Mouse (Mus musculus): ENCODE results near the gene Rpl13. TPM values are rescaled to one million over a fixed set of nuclear protein-coding genes. Genes with fewer than 3 reads are reported as not detected.

The Rpl13 gene
- 3,059 TPM for polyA plus RNA-seq (2012; fragmentation: generic; extraction: Trizol)

DNA sequence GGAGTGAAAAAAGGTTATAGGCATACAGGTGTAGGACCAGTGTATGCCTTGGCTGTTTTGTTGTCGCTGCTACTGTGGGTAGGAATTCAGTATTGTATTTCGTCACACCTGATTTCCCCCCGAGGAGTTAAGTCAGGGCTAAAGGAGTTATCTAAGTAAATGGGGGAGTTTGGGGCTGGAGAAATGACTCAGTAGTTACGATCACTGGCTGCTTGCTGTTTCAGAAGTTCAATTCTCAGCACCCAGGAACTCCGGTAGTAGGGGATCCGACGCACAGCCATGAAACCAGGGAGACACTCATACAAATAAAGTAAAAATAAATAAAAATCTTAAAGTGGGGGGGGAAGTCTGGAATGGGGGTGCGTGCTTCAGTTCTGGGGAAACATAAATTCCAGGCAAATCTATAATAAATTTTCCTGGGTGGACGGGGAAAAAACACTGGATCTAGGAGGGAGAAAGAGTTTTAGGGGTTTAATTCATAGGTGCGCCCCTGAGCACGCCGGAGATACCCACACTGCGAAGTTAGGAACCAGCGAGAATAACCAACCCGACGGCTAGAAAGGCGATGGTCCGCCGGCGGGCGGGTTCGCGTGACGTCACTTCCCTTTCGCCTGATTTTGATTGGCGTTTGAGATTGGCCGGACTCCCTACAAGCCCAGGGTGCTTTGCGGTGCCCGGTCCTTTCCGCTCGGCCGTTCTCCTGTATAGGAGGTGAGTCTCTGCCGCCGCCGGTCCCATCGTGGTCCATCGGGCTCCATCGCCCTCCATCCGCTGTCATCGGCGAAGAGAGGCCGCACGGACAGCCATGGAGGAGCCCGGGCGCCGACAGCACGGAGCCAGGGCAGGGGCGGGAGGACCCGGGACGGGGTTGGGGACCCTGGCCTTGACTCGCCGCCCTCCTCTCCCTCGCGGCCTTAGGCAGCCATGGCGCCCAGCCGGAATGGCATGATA lies at the start of gene Rpl13:
TSS of gene Rpl13 (plus strand) at position 616 of the 951 bp plus-strand sequence.
- Histone ChIP-seq H3K4me2 (ENCODE audit: low read depth) (peak within 1 kb of the TSS; percentile 97), H3K27me3 (ENCODE audit: control insufficient read depth, insufficient read depth, insufficient read length) (no peaks in the 10 kb centered on the region), H3K36me3 (ENCODE audit: control insufficient read depth, insufficient read depth) (peaks cover 25% of the 10 kb centered on the region), H3K79me2 (ENCODE audit: control insufficient read depth, insufficient read depth) (peaks cover 22% of the 10 kb centered on the region), H3ac (ENCODE audit: control insufficient read depth, insufficient read length) (peak within 1 kb of the TSS; percentile 29), H3K4me3 (peak within 1 kb of the TSS; percentile 84)
- no peak for TF ChIP-seq MAX (IDR thresholded peaks at IDR 0.05; ENCODE audit: low read depth)
- peak; percentile 50 for TF ChIP-seq REST (IDR thresholded peaks at IDR 0.05; ENCODE audit: insufficient read depth, insufficient read length)
- TF ChIP-seq MYOG (IDR thresholded peaks at IDR 0.05; ENCODE audit: control insufficient read depth in 1 of 3, insufficient read depth in 1 of 3, insufficient read length in 2 of 3, low read depth in 2 of 3) = peak in 1 of 3 experiments; percentile 1
- no peak for TF ChIP-seq MYOD1 (IDR thresholded peaks at IDR 0.05; ENCODE audit: control insufficient read depth in 1 of 3, insufficient read length in 2 of 3, low read depth in 2 of 3)
- no peak for TF ChIP-seq USF1 (IDR thresholded peaks at IDR 0.05; ENCODE audit: low read depth)
- TF ChIP-seq POLR2AphosphoS2 (IDR thresholded peaks at IDR 0.05; ENCODE audit: insufficient read length, low read depth) = peak; percentile 95
- TF ChIP-seq CEBPB (IDR thresholded peaks at IDR 0.05; ENCODE audit: insufficient read depth, poor library complexity, severe bottlenecking) = no peak
- TF ChIP-seq E2F4 (IDR thresholded peaks at IDR 0.05; ENCODE audit: insufficient read depth) = no peak
- TF ChIP-seq POLR2A (IDR thresholded peaks at IDR 0.05; ENCODE audit: insufficient read length, low read depth) = peak; percentile 93
- no peak for TF ChIP-seq SRF (IDR thresholded peaks at IDR 0.05; ENCODE audit: control insufficient read depth, insufficient read length, low read depth)
- no peak for TF ChIP-seq TCF12 (IDR thresholded peaks at IDR 0.05; ENCODE audit: insufficient read depth, poor library complexity, severe bottlenecking)
- TF ChIP-seq TCF3 (IDR thresholded peaks at IDR 0.05; ENCODE audit: insufficient read length, low read depth) = no peak

DNA sequence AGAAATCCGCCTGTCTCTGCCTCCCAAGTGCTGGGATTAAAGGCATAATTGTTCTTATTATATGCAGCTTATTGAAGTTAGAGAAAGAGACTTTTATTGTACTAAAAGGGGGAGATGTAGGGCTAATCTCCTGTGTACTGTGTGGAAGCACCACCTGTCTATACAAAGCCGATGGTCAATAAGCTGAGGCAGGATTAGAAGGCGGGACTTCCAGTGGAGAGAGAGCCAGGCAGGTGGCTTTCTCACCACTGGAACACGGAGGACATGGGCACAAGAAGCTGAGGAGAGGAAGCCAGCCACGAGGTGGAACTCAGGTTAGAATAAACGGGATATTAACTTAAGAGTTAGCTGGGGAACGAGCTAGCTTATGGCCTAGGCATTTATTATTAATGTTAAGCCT lies 39.4 kb upstream of the Rpl13 start, which contains the start of gene Spg7:
TSS of gene Spg7 (plus strand) at position 222 of the 400 bp plus-strand sequence.
- Histone ChIP-seq H3K79me2 (ENCODE audit: control insufficient read depth, insufficient read depth) (peaks cover 21% of the 10 kb centered on the region), H3K4me2 (ENCODE audit: low read depth) (no peak within 1 kb of the TSS), H3ac (ENCODE audit: control insufficient read depth, insufficient read length) (no peak within 1 kb of the TSS)

DNA sequence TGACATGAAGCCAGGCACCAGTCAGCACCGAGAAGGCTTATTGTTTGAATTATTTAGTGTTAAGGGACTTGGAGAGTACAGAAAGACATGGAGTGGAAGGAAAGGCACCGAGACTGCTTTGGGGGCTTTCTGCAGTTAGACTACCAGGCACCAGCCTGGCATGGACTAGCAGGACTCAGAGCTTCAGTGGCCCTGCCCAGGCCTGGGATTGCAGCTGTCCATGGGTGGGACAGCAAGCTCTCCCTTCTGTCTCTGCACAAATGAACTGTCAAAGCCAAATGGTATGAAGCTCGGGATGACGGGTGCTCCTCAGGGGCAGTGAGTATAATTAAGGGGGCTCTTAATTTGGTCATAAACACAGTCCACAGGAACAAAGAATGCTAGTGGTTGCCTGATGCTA lies 38.1 kb upstream of the Rpl13 start:
- peak overlapping the region; percentile 93 for H3K4me2 ChIP-seq (ENCODE audit: low read depth)
- H3K4me3 ChIP-seq = peak overlapping the region; percentile 75
- H3ac ChIP-seq (ENCODE audit: control insufficient read depth, insufficient read length) = no peak overlapping the region
- H3K27me3 ChIP-seq (ENCODE audit: control insufficient read depth, insufficient read depth, insufficient read length) = no peaks in the 10 kb centered on the region
- peaks cover 25% of the 10 kb centered on the region for H3K79me2 ChIP-seq (ENCODE audit: control insufficient read depth, insufficient read depth)
- TF ChIP-seq MYOD1 (IDR thresholded peaks at IDR 0.05; ENCODE audit: control insufficient read depth in 1 of 3, insufficient read length in 2 of 3, low read depth in 2 of 3) (peak in 2 of 3 experiments; percentile 58 to 67), MYOG (IDR thresholded peaks at IDR 0.05; ENCODE audit: control insufficient read depth in 1 of 3, insufficient read depth in 1 of 3, insufficient read length in 2 of 3, low read depth in 2 of 3) (peak; percentile 38 to 84 (median 69)), MAX (IDR thresholded peaks at IDR 0.05; ENCODE audit: low read depth) (no peak), TCF12 (IDR thresholded peaks at IDR 0.05; ENCODE audit: insufficient read depth, poor library complexity, severe bottlenecking) (no peak)
- H3K36me3 ChIP-seq (ENCODE audit: control insufficient read depth, insufficient read depth) = no peaks in the 10 kb centered on the region

More for the DNA sequence above, 39.4 kb upstream of the Rpl13 start, which contains the start of gene Spg7:
- Histone ChIP-seq H3K27me3 (ENCODE audit: control insufficient read depth, insufficient read depth, insufficient read length) (no peaks in the 10 kb centered on the region), H3K4me3 (no peak within 1 kb of the TSS), H3K36me3 (ENCODE audit: control insufficient read depth, insufficient read depth) (no peaks in the 10 kb centered on the region)
- TF ChIP-seq MYOG (IDR thresholded peaks at IDR 0.05; ENCODE audit: control insufficient read depth in 1 of 3, insufficient read depth in 1 of 3, insufficient read length in 2 of 3, low read depth in 2 of 3) = no peak
- no peak for TF ChIP-seq SRF (IDR thresholded peaks at IDR 0.05; ENCODE audit: control insufficient read depth, insufficient read length, low read depth)
- no peak for TF ChIP-seq TCF3 (IDR thresholded peaks at IDR 0.05; ENCODE audit: insufficient read length, low read depth)
- TF ChIP-seq MAX (IDR thresholded peaks at IDR 0.05; ENCODE audit: low read depth) = no peak
- TF ChIP-seq MYOD1 (IDR thresholded peaks at IDR 0.05; ENCODE audit: control insufficient read depth in 1 of 3, insufficient read length in 2 of 3, low read depth in 2 of 3) = no peak
- TF ChIP-seq POLR2A (IDR thresholded peaks at IDR 0.05; ENCODE audit: insufficient read length, low read depth) = no peak
- no peak for TF ChIP-seq USF1 (IDR thresholded peaks at IDR 0.05; ENCODE audit: low read depth)
- no peak for TF ChIP-seq E2F4 (IDR thresholded peaks at IDR 0.05; ENCODE audit: insufficient read depth)
- TF ChIP-seq POLR2AphosphoS2 (IDR thresholded peaks at IDR 0.05; ENCODE audit: insufficient read length, low read depth) = no peak
- TF ChIP-seq REST (IDR thresholded peaks at IDR 0.05; ENCODE audit: insufficient read depth, insufficient read length) = no peak
- no peak for TF ChIP-seq CEBPB (IDR thresholded peaks at IDR 0.05; ENCODE audit: insufficient read depth, poor library complexity, severe bottlenecking)
- no peak for TF ChIP-seq TCF12 (IDR thresholded peaks at IDR 0.05; ENCODE audit: insufficient read depth, poor library complexity, severe bottlenecking)

DNA sequence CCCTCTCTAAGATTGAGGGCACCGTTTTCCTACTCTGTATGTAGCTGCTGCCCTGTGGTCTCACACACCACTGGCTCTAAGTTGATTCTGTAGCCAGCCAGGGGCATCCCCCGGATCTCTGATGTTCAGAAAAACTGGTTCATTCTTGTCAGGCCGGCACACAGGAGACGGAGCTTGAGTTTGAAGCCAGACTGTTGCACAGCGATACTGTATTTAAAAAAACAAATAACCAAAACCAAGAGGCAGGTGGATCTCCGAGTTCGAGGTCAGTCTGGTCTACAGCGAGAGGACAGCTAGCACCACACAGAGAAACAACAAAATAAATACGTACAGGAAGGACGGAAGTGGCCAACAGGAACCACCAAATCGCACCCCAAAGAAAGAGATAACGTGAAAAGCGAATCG lies 37.3 kb upstream of the Rpl13 start:
- H3ac ChIP-seq (ENCODE audit: control insufficient read depth, insufficient read length) = peak overlapping the region; percentile 71
- TF ChIP-seq MYOG (IDR thresholded peaks at IDR 0.05; ENCODE audit: control insufficient read depth in 1 of 3, insufficient read depth in 1 of 3, insufficient read length in 2 of 3, low read depth in 2 of 3) = no peak
- no peak for TF ChIP-seq E2F4 (IDR thresholded peaks at IDR 0.05; ENCODE audit: insufficient read depth)
- no peak for TF ChIP-seq POLR2AphosphoS2 (IDR thresholded peaks at IDR 0.05; ENCODE audit: insufficient read length, low read depth)
- no peak for TF ChIP-seq SRF (IDR thresholded peaks at IDR 0.05; ENCODE audit: control insufficient read depth, insufficient read length, low read depth)
- no peak for TF ChIP-seq MAX (IDR thresholded peaks at IDR 0.05; ENCODE audit: low read depth)
- no peak for TF ChIP-seq USF1 (IDR thresholded peaks at IDR 0.05; ENCODE audit: low read depth)
- no peak for TF ChIP-seq TCF12 (IDR thresholded peaks at IDR 0.05; ENCODE audit: insufficient read depth, poor library complexity, severe bottlenecking)
- no peak for TF ChIP-seq POLR2A (IDR thresholded peaks at IDR 0.05; ENCODE audit: insufficient read length, low read depth)
- no peak for TF ChIP-seq CEBPB (IDR thresholded peaks at IDR 0.05; ENCODE audit: insufficient read depth, poor library complexity, severe bottlenecking)
- peak overlapping the region; percentile 75 for H3K4me3 ChIP-seq
- H3K79me2 ChIP-seq (ENCODE audit: control insufficient read depth, insufficient read depth) = peaks cover 29% of the 10 kb centered on the region
- H3K4me2 ChIP-seq (ENCODE audit: low read depth) = peak overlapping the region; percentile 93
- no peaks in the 10 kb centered on the region for H3K27me3 ChIP-seq (ENCODE audit: control insufficient read depth, insufficient read depth, insufficient read length)
- H3K36me3 ChIP-seq (ENCODE audit: control insufficient read depth, insufficient read depth) = no peaks in the 10 kb centered on the region
